Mouse (Mus musculus): ENCODE results near the gene Mybph. TPM values are rescaled to one million over a fixed set of nuclear protein-coding genes. Genes with fewer than 3 reads are reported as not detected.

Mybph gene
- total RNA-seq, 2 experiments from 2014 or later: 192 to 318 TPM

DNA sequence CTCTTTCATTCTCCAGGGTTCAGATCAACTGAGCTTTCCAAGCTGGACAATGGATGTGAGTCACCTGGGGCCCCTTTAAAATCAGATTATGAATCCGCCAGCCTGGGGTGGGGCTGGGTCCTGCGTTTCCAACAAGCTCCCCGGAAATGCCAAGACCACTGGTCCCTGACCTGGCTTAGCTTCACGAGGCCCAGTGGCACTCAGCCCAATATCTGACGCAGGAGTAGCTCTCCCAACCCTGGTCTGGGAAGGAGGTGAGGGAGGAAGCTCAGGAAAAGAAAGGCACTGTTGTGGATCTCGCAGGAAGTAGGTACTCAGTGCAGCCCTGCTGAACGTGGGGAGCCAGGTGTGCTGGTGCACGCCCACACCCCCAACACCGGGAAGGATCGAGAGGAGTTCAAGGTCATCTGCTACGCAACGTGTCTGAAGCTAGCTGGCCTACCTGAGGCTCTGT, 23.8 kb downstream of the Mybph start:
- Histone ChIP-seq H3K27ac (no peak overlapping the region), H3K4me3 (no peak overlapping the region)
- intact Hi-C loops (cut with DNase I): no loop called here
- TF ChIP-seq CTCF (IDR thresholded peaks at IDR 0.05): no peak
- no peak for DNase-seq

DNA sequence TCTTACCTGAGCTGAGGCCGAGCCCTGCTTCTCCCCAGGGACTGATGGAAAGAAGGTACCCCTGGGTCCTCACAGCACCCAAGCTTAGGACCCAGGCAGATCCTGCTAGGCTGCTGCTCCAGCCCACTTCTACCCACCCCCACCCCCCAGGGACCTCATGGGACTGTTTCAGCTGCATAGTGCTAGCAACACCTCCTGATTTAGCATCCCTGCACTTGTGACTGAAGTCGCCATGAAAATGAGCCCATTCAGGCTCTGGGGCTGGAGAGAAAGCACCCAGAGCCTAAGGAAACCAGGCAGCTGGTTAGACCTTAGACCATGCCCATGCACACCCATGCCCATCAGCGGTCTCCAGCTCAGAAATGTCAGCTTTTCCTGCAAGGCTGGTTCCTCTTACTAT, 24.7 kb downstream of the Mybph start:
- no peak for DNase-seq
- intact Hi-C loops (cut with DNase I): no loop called here
- no peak overlapping the region for H3K4me3 ChIP-seq
- no peak for TF ChIP-seq CTCF (IDR thresholded peaks at IDR 0.05)
- H3K27ac ChIP-seq: no peak overlapping the region

DNA sequence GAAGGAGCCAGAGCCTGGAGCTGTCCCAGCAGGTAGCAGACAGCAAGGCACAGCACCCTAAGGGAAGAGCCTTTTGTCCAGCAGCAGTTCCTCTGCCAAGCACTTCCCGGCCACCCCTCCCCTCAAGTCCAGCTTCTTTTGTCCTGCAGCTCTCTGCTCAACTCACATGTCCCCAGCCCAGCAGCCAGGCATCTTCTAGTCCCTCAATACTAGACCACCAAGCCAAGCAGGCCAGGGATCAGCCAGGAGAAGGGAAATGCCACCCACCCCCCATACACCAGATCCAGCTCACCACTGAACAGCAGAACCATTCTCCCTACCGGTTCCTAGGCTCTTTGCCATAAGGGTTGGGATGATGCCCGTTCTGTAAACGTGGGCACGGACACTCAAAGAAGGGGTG, 26.4 kb downstream of the Mybph start:
- TF ChIP-seq CTCF (IDR thresholded peaks at IDR 0.05): no peak
- no peak overlapping the region for H3K4me3 ChIP-seq
- DNase-seq: no peak
- H3K27ac ChIP-seq: no peak overlapping the region
- intact Hi-C loops (cut with DNase I): no loop called here

DNA sequence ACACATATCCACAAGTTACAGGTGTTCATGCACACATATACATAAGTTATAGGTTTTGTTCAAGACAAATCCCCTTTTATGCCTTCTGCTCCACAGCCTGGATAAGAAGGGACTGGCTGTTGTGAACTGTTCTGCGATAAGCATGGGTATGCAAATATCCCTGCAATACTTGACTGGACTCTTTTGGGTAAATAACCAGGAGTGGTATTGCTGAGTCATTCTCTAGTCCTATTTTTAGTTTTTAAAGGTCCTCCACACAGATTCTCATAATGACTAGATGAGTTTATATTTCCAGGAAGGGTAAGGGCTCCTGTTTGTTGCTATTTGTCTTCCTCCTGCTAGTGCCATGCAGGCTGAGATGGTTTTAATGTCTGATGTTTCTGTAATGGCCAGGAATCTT, 27.9 kb downstream of the Mybph start:
- Histone ChIP-seq H3K4me3 (no peak overlapping the region), H3K27ac (peak overlapping the region; percentile 9; the same call in 1 of the 2 replicates)
- TF ChIP-seq CTCF (IDR thresholded peaks at IDR 0.05): no peak
- intact Hi-C loops (cut with DNase I): no loop called here
- DNase-seq: no peak

DNA sequence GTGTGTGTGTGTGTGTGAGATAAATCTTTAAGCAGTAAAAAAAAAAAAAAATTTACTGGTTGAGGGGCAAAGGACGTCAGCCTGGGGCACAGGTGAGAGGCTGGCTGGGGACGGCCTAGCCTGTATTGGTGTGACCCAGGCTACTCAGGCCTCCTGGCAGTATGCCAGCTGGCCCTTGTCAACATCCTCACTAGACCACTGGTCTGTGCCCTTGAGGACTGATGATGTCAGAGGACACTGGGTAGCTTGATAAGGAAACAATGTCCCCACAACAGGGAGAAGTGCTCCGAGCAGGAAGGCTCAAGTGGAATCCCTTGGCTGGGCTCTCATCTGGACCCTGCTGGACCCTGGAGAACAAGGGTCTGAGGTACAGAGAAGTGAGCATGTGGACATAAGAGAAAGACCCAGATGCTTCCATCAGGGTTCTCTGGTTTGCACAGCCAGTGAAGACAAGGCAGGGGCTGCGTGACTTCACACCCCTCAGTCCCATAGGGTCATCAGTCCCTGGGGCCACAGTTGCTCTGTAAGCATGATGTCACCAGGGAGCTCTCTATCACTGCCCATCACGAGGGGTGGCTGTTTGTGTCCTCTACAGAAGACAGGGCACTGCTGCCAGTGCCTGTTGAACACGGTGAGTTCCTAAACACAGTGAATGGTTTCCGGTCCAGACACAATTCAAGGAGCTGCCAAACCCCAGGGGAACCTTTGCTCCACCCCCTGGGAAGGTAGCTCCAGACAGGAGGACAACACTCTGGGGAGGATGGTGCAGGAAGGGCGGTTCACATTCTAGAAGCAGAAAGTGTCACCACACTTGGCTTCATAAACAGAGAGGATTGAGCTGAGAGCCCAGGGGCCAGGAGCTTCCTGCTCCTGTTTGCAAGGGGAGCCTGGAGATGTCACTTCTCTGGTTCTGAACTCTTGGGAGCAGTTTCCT, 29.1 kb downstream of the Mybph start:
- Histone ChIP-seq H3K4me3 (no peak overlapping the region), H3K27ac (no peak overlapping the region)
- DNase-seq: peak; percentile 40
- intact Hi-C loops (cut with DNase I): no loop called here
- no peak for TF ChIP-seq CTCF (IDR thresholded peaks at IDR 0.05)

DNA sequence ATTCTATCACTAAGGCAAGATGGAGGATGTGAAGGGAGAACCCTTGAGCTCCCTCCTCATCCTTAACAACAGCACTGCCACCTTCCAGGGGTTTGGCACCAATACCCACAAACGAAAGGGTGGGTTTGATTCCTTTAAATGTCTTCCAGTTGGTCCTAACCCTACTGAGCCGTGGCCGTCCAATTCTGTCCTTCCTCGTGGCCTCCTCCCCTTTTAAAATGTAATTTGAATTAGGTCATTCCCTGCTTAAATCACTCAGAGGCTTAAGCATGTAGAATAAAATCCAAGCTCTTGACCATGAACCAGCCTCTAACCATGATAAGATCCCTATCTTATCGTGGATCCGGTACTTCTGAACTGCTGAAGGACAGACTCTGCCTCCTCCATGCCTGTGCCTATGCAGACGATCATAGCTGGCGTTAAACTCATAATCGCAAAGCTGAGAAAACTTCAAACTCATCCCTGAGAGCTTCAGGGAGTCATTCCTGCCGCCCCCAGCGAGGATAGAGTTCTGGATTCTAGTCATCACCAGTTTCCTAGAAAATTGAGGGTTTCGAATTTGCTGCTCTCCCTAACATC, 31.5 kb downstream of the Mybph start:
- intact Hi-C loops (cut with DNase I): no loop called here

DNA sequence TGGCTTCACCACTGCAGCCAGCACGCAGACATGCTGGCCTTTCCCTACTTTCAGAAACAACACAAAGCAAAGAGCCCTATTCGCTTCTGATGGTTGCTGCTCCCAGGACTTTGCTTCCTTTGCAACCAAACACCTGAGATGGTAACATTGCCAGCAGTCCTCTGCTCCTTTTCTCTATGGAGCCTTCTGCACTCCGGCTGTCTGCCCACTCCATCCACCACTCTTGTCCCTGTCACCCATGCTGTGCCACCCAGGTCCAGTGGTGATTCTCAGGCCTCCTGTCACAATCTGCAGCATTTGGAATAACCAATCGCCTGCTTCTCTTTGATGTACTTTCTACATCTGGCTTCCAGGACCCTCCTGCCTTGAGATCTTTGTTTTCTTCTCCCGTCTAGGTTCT, 32.1 kb downstream of the Mybph start:
- intact Hi-C loops (cut with DNase I): no loop called here
- no peak for TF ChIP-seq CTCF (IDR thresholded peaks at IDR 0.05)
- DNase-seq: no peak
- Histone ChIP-seq H3K4me3 (no peak overlapping the region), H3K27ac (no peak overlapping the region)

More for the DNA sequence above, 31.5 kb downstream of the Mybph start:
- DNase-seq: no peak
- no peak for TF ChIP-seq CTCF (IDR thresholded peaks at IDR 0.05)
- H3K4me3 ChIP-seq: no peak overlapping the region
- H3K27ac ChIP-seq: no peak overlapping the region

DNA sequence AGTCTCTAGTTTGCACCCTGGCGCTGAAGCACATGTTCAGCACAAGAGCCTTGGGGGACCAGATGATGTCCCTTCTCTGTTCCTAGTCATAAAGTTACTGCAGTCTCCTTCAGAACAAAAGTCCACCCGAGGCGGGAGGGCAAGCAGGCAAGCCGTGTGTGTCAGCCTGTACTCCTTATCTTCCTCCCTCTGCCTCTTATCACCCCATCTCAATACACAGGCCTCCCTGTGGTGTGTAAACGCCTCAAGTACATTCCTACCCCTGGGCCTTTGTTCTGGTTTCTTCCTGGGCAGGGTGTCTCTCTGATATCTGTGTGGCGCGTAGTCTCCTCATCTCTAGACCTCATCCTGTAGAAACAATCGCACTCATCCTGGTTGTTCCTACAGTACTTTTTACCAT, 33.5 kb downstream of the Mybph start:
- intact Hi-C loops (cut with DNase I): no loop called here
- Histone ChIP-seq H3K4me3 (no peak overlapping the region), H3K27ac (no peak overlapping the region)
- TF ChIP-seq CTCF (IDR thresholded peaks at IDR 0.05): no peak
- DNase-seq: no peak

DNA sequence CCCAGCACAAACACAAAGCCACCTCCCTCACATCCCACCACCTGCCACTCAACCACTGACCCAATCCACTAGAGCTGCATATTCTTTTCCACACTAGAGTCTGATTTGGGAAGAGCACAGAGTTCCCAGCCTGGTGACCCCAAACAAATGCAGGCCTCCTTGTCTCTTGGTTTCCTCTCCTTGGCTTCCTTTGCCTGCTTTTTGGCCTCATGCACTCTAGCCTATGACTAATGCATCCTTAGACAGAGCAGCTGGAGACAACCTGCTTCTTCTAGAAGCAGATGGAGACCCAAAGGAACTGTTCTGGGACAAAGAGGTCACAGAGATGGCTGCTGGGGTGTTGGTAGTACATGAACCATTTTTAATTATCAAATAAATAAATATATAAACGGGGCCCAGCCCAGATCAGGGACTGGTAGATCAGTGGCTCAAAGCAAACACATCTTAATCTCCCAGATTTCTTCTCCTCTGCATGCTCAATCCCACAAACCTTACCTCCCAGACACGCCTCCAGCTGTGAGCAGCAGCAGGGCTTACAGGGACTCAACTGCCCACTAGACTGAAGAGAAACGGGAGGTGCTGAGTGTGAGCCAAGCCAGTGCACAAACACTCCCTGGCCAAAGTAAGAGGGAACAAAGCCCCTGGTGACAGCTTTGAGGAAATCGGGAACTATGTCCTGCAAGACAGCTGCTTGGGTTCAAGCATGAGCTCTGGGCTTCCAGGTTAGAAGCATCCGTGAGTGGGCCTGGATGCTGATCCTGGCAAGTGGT, 36.7 kb downstream of the Mybph start:
- DNase-seq: no peak
- TF ChIP-seq CTCF (IDR thresholded peaks at IDR 0.05): no peak
- H3K4me3 ChIP-seq: no peak overlapping the region
- no peak overlapping the region for H3K27ac ChIP-seq
- intact Hi-C loops (cut with DNase I): no loop called here

DNA sequence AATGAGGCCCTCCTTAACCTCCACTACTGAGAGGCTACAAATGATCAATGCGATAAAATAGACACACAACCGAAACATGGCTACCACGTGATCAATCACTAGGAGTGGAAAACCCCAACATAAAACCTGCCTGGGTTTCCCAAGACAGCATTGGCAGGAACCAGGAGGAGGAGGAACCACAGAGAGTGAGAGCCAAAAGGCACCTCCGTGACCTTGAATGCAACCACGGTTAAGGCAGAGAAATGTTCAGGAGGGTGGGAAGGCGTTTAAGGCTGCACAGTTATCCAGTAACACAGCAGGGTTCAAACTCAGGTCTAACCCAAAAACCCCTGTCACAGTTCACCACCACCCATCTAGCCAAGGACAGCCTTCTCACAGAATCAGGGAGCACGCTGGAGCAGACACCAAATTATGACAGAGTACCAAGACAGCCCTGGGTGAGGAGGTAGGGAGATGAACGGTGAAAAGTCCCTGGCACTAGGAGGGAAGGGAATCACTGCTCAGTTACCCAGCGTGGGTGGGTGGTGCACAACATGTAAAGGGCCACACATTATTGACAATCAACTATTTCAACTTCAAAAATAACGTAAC, 37.5 kb downstream of the Mybph start:
- intact Hi-C loops (cut with DNase I): no loop called here
- Histone ChIP-seq H3K4me3 (no peak overlapping the region), H3K27ac (no peak overlapping the region)
- TF ChIP-seq CTCF (IDR thresholded peaks at IDR 0.05): no peak
- DNase-seq: no peak

DNA sequence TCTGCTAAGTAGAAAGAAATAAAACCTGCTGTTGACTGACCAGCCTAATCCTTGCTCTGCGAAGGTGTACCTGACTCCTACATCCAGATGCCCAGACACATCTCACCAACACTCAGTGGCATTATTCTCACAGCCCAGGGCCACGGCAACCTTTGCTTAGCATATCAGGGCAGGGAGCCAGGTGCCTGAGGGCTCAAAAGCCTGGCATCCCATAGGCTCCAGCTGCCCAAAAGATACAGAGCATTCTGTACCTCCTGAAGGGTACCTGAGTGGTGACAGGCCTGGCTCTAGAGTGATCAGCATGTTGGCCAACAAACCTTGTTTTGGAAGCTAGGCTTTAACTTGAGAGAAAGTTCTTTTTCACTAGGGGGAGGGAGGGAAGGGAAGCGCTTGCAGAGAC, 38.0 kb downstream of the Mybph start:
- TF ChIP-seq CTCF (IDR thresholded peaks at IDR 0.05): no peak
- intact Hi-C loops (cut with DNase I): no loop called here
- DNase-seq: no peak
- Histone ChIP-seq H3K4me3 (no peak overlapping the region), H3K27ac (no peak overlapping the region)

DNA sequence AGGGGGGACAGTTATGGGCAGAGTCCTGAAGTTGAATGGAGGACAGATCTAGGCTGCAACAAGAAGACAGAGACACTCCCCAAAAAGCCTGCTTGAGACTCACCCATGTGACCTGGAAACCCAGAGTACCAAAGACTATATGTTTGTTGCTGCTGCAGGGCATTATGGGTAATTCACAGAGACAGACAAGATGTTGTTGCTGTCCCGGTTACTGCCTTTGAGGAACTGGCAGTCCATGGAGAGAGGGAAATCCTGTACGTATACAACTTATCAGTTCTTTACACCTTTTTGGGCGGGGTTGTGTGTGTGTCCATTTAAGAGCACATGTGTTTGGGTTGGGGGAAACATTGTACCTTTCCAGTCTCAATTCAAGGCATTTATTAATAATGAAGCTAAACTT, 38.4 kb downstream of the Mybph start:
- Histone ChIP-seq H3K4me3 (no peak overlapping the region), H3K27ac (no peak overlapping the region)
- no peak for TF ChIP-seq CTCF (IDR thresholded peaks at IDR 0.05)
- intact Hi-C loops (cut with DNase I): no loop called here
- DNase-seq: no peak

DNA sequence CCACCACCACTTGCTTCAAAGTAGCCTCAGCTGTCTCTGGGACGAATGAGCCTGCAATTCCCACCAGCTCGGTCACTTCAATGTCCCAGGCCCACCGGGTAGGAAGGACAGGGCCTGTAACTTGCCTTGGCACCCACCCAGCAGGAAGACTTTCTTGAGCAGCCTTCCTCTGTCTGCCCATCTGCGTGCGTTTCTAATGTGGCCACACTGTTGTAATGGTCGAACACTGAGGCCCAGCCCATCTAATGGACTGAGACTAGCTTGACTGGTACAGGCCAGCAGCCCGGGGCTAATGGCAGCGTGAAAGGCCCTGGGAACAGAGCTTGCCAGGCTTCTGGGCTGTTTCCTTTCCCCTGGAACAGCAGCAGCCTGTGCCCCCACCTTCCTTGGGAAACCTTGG, 39.1 kb downstream of the Mybph start:
- intact Hi-C loops (cut with DNase I): no loop called here
- TF ChIP-seq CTCF (IDR thresholded peaks at IDR 0.05): no peak
- Histone ChIP-seq H3K27ac (no peak overlapping the region), H3K4me3 (no peak overlapping the region)
- DNase-seq: no peak
